Mouse (Mus musculus): ENCODE results near the gene Fgfr2. TPM values are rescaled to one million over a fixed set of nuclear protein-coding genes. Genes with fewer than 3 reads are reported as not detected.
"Not testable (repeated sequence)": the region's sequence is repeated elsewhere in the genome, so short reads cannot be mapped to it uniquely, and the experiment has no call there.

Fgfr2 gene
- total RNA-seq, 2 experiments from 2014 or later = 1.5 to 1.7 TPM

GRCm38 (mm10) chr7:131432244-131432643, 1690.9 kb downstream of the Fgfr2 start:
- intact Hi-C loops (cut with DNase I) = loop anchor here (1.0 kb wide), 1 partner anchor 450 kb away; no protein-coding TSS in a partner anchor
- DNase-seq = no peak

GRCm38 (mm10) chr7:131427331-131427730, 1695.8 kb downstream of the Fgfr2 start:
- DNase-seq = no peak
- intact Hi-C loops (cut with DNase I) = no loop called here

GRCm38 (mm10) chr7:131424912-131425311, 1698.2 kb downstream of the Fgfr2 start:
- intact Hi-C loops (cut with DNase I) = no loop called here
- no peak for DNase-seq

GRCm38 (mm10) chr7:131417605-131418004, 1705.5 kb downstream of the Fgfr2 start:
- intact Hi-C loops (cut with DNase I) = loop anchor here (10.0 kb wide), 1 partner anchor 1137 kb away; no protein-coding TSS in a partner anchor
- DNase-seq = no peak

GRCm38 (mm10) chr7:131416742-131417141, 1706.4 kb downstream of the Fgfr2 start:
- not testable (repeated sequence) for DNase-seq
- intact Hi-C loops (cut with DNase I) = loop anchor here (10.0 kb wide), 1 partner anchor 1138 kb away; no protein-coding TSS in a partner anchor

- intact Hi-C loops (cut with DNase I) = loop anchor here (2.0 to 10.0 kb wide), 3 partner anchors 49 to 1143 kb away; partner anchors contain the start of gene 2310057M21Rik
- DNase-seq = no peak
Measured at GRCm38 (mm10) chr7:131411941-131412270, 1711.2 kb downstream of the Fgfr2 start.

GRCm38 (mm10) chr7:131411221-131411940, 1711.8 kb downstream of the Fgfr2 start:
- intact Hi-C loops (cut with DNase I) = loop anchor here (2.0 to 10.0 kb wide), 3 partner anchors 49 to 1143 kb away; partner anchors contain the start of gene 2310057M21Rik
- peak in 1 of 2 experiments; percentile 48 for DNase-seq

GRCm38 (mm10) chr7:131410416-131411058, 1712.6 kb downstream of the Fgfr2 start, which contains the start of the genes Ikzf5 and Acadsb:
TSS of gene Ikzf5 (minus strand) at chr7:131410521.
TSS of gene Acadsb (plus strand) at chr7:131410601.
- intact Hi-C loops (cut with DNase I) = loop anchor here (2.0 to 10.0 kb wide), 3 partner anchors 48 to 1144 kb away; partner anchors contain the start of gene 2310057M21Rik
- DNase-seq = peak; percentile 100

- intact Hi-C loops (cut with DNase I) = loop anchor here (2.0 to 10.0 kb wide), 3 partner anchors 47 to 1145 kb away; partner anchors contain the start of gene 2310057M21Rik
- DNase-seq = no peak
Measured at GRCm38 (mm10) chr7:131409988-131410385, 1713.2 kb downstream of the Fgfr2 start.

GRCm38 (mm10) chr7:131409321-131409987, 1713.7 kb downstream of the Fgfr2 start:
- DNase-seq = no peak
- intact Hi-C loops (cut with DNase I) = no loop called here

GRCm38 (mm10) chr7:131391761-131392160, 1731.4 kb downstream of the Fgfr2 start:
- intact Hi-C loops (cut with DNase I); DNase-seq: not testable (repeated sequence)

GRCm38 (mm10) chr7:131371880-131372651, 1751.1 kb downstream of the Fgfr2 start:
- intact Hi-C loops (cut with DNase I) = loop anchor here (5.0 kb wide), 2 partner anchors 180 to 510 kb away; no protein-coding TSS in a partner anchor
- DNase-seq = no peak

- no peak for DNase-seq
- intact Hi-C loops (cut with DNase I) = loop anchor here (5.0 kb wide), 2 partner anchors 181 to 511 kb away; no protein-coding TSS in a partner anchor
Measured at GRCm38 (mm10) chr7:131371470-131371860, 1751.7 kb downstream of the Fgfr2 start.

GRCm38 (mm10) chr7:131370648-131371469, 1752.3 kb downstream of the Fgfr2 start, which contains the start of gene Pstk:
TSS of gene Pstk (plus strand) at chr7:131371141.
- DNase-seq = peak; percentile 91 to 94
- intact Hi-C loops (cut with DNase I) = loop anchor here (5.0 kb wide), 2 partner anchors 181 to 511 kb away; no protein-coding TSS in a partner anchor

- intact Hi-C loops (cut with DNase I) = loop anchor here (5.0 kb wide), 2 partner anchors 178 to 198 kb away; partner anchors contain the start of genes Bub3 and Hmx3
- no peak for DNase-seq
Measured at GRCm38 (mm10) chr7:131364131-131364530, 1759.0 kb downstream of the Fgfr2 start.

- intact Hi-C loops (cut with DNase I) = loop anchor here (2.0 to 5.0 kb wide), 3 partner anchors 48 to 200 kb away; partner anchors contain the start of genes Acadsb, Bub3, Hmx3 and Ikzf5
- peak; percentile 89 to 92 for DNase-seq
Measured at GRCm38 (mm10) chr7:131362615-131363300, 1760.4 kb downstream of the Fgfr2 start, which contains the start of gene 2310057M21Rik. TSS of gene 2310057M21Rik (minus strand) at chr7:131362759.

- intact Hi-C loops (cut with DNase I) = loop anchor here (2.0 to 5.0 kb wide), 3 partner anchors 49 to 200 kb away; partner anchors contain the start of genes Acadsb, Bub3, Hmx3 and Ikzf5
- no peak for DNase-seq
Measured at GRCm38 (mm10) chr7:131362269-131362614, 1760.9 kb downstream of the Fgfr2 start.

- DNase-seq = no peak
Measured at GRCm38 (mm10) chr7:131356105-131356504, 1767.0 kb downstream of the Fgfr2 start.

More at GRCm38 (mm10) chr7:131356105-131356504, 1767.0 kb downstream of the Fgfr2 start:
- intact Hi-C loops (cut with DNase I) = no loop called here
